Mouse (Mus musculus) layer of hippocampus, adult 9-10 months (tissue): ENCODE results near the gene Mrpl24.

ENCODE experiments used
- DNase-seq: peaks from one replicate; pipeline ENCODE4 v3.0.0; 2022; ENCODE audit warnings: low spot score

Gene Mrpl24

DNA sequence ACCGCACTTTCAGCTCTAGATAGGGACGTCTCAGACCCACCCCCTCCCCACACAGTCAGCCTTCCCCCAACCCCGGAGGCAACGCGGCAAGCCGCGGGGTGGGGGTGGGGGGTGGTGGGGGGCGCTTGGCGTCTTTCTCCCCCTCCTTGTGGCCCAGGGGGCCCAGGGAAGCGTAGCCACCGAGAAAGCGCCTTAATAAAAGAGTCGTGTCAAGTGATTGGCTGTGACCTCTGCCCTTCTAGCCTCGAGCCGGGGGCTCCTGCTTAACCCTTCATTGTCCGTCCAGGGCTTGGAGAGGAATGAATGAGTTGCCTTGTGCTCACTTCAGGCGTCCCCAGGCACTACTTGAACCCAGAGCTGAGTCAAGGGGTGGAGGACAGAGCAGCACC is 28.5 kb downstream of the Mrpl24 start:
- DNase-seq: no peak

DNA sequence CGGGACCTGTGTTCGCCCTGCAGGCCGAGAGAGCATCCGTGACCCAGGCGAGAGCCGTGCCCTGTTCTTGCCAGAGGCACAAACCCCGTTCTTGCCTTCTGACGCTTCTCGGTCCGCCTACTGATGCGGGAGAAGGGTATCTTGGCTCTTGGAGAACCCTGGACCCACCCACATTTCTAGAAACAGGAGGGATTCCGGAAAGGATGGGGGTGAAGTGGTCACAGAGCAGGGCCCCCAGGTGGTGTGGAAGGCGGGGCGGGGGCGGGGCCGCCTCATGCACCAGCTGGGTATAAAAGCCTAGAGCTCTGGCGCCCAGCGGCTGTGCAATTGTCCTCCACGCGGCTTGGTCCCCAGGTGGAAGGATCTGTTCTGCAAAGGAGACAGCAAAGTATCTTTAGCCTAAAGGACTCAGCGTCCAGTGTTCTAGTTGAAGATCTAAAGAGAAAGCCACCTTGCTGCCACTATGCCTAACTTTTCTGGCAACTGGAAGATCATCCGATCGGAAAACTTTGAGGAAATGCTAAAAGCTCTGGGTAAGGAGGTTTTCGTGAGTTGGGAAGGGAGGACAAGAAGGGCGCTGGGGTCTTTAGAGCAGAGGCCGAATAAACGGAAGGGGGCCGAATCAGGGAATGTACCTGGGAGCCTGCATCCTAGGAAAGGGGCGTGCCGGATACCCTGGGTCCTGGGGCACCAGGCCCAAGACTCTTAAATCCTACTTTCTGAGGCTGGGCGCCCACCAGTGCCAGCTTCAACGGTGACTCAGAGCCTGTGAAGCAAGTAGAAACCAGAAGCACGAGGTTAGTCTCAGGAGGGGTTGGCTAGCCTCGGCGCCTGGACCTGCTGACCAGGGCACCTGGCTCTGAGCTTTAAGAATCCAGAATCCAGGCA is 29.3 kb downstream of the Mrpl24 start, which contains the start of gene Crabp2:
Crabp2 (plus strand) TSS at position 289 of the 888 bp plus-strand sequence.
- no peak for DNase-seq

DNA sequence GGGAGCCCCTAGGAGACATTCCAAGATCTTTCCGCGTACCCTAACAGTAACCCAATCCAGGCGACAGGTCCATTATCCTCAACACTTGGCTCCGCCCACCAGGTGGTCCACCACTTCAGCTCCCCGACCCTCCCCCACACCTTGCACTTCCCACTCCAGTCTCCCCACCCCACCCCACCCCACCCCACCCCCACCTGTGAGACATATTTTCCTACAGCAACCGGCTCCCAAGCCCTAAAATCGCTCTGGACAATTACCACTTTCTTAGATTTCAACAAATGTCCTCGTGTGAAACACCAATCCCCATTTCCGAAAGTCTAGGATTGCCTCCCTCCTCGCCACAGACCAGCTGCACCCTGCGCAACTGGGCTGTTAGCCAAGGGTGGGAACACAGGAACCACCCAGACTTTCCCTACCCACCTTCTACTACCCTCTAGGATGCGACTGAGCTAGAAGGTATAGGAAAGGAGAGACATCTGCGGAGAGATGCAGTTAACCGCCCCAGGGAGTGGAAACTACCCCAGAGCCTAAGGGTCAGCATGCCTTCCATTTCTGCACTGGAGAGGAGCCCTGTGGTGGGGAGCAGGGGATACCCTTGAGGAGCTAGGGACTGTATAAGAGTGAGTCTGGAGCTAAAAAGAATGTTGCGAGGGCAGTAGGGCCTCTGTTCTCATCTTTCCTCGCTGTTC is 30.1 kb downstream of the Mrpl24 start:
- no peak for DNase-seq

DNA sequence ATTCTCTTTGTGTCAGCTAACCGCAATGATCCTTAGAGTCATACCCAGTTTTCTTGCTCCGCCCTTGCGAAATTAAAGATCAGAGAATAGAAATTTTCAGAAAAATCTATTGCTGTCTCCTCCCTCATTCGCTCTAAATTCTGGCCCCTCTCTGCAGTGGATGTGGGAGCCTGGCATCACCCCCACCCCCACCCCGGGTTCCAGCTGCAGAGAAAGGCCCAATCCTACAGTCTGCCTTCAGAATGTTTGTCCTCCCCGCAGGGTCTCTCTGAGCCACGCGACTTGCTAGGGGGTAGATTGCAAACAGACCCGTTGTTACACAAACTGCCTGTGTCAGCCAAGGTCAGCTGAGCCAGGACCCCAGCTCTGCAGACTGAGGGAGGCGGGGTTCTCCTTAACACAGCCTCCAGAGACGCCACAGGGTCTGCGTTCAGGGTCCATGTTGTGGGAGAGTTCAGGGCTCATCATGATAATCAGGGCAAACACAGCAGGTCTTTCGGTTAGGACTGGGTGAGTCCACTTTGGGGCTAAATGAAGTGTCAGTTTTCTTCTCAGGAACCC is 30.7 kb downstream of the Mrpl24 start:
- no peak for DNase-seq

DNA sequence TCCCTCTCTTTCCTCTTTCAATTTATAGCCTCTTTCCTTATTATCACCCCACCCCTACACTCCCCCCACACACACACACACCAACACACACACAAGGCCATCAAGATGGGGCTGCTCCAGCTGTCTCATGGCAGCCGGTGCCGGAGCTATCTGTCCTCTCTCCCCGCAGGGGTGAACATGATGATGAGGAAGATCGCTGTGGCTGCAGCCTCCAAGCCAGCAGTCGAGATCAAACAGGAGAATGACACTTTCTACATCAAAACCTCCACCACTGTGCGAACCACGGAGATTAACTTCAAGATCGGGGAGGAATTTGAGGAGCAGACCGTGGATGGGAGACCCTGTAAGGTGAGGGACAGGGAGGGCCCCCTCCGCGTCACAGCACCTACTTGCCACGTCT is 32.6 kb downstream of the Mrpl24 start:
- DNase-seq: no peak

DNA sequence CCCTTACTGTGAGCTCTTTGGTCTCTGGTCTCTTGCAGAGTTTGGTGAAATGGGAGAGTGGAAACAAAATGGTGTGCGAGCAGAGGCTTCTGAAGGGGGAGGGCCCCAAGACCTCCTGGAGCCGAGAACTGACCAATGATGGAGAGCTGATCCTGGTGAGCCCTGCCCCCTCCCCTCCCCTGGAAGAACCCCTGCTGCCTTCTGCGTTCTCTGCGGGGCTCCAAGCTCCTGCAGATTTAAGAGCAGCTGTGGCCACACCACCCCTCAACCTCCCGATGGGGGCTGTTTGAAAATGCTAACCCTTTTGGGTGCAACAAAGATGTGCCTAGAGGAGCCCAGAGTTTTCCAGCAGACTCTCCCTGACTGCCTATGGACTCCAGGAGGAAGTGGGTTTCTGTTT is 33.1 kb downstream of the Mrpl24 start:
- no peak for DNase-seq

DNA sequence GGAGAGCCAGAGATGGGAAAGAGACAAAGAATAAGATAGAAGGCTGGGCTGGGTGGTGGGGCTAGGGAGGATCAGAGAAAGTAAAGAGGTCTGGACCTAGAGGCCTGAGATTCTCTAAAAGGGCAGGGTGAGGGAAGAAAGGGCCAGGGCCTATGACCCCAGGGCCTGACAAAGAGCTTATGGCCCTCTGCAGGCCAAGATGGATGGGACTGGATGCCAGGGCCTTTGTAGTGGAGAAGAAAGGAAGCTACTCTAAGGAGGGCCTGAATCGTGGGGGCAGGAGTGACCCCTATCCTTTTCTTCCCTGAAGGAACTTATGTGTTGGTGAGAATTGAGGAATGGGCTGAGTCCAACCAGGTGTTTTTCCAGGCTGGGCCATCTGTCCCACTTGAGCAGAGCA is 38.8 kb downstream of the Mrpl24 start:
- DNase-seq: no peak

DNA sequence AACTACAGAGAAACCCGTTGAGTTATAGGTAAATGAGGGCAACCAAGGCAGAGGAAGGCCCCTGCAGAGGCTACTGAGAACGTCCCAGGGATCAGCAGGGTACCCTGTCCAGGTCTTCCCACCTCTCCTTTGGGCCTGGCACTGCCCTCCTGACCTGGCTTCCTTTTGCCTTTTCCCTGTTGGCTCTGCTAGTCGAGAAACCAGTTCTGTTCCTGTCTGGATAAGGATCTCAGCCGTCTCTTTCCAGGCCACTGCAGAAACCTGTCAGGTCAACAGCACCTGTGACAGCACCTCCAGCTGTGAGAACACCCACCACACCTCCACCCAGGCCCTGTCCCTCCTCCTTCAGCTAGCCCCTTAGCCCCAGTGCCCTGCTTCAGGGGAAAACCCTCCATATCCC is 39.2 kb downstream of the Mrpl24 start:
- no peak for DNase-seq

DNA sequence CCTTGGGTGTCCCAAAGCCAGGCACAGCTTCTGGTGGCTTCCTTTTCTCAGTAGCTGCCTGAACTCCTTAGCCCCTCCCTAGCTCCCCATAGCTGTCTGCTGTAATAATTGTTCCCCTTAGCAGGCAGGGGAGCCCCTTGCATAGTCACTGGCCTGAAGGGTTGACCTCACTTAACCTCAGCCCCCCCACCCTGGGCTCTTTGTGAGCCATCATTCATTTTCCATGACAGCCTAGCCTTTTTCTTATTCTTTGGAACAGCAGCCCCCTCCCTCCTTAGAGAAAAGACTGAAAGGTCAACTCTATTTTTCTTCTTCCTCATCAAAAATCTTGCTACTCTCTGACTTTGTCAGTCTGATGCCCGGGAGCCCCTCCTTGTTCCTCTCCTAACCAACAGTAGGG is 39.7 kb downstream of the Mrpl24 start:
- DNase-seq: no peak

DNA sequence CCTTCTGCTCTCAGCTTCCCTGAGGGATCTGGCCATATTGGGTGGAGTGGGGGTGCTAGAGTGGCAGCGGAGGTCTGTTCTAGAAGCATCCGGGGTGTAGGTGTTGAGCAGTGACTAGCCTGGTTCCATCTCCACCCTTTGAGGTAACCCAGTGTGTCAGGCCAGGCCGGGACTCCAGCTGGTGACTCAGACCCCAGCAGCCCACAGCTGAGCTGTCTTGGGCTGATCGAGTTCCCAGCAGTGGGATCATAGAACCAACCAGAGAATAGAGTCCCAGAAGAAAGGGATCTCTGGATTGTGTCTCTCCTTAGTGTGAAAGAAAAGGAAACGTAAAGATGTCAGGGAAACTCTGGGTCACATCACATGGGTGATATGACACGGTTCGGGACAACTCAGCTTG is 40.1 kb downstream of the Mrpl24 start:
- no peak for DNase-seq

DNA sequence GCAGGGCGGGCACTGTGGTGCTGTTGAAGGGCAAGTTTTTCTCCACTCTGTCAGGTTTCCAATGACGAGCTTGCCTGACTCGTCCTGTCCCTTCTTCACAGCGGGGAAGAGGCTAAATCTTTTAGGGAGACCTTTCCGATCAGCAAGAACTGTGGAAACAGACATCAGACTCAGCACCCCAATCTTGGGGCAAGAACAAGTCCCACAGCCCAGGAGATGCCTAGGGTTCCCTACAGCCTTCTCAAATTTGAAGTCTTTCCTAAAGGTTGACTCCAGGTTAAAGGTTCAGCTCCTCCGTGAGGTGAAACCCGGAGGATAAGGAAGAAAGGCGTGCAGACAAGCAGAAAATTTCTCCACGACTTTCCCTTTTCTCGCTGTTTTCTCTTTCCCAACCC is 40.9 kb downstream of the Mrpl24 start:
- DNase-seq: no peak

DNA sequence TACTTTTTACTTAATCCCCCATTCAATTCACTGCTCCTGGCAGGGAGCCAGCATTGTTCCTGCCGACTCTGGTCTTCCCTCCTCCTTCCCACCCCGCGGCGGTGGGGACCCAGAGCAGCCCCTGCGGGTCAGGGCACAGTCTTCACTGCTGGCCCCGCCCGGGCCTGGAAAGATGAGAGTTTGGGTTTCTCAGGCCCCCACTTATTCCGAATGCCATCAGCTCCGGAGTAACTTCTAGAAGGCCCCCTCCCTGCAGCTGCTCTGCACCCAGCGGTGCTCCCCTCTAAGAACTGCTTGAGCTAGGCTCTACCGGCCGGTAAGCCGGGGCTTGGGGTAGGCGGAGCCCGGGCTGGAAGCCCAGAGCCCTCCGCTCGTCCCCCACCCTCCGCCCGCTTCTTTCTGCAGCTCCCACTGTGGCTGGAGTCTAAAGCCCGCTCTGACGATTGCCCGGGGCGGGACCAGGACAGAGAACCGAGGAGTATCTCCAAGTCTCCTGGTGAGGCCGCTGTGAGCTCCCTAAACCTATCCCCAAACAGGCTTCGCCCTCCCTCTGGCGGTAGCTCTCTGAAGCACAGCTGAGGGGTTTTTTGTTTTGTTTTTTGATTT is 41.4 kb downstream of the Mrpl24 start:
- peak; percentile 54 for DNase-seq

DNA sequence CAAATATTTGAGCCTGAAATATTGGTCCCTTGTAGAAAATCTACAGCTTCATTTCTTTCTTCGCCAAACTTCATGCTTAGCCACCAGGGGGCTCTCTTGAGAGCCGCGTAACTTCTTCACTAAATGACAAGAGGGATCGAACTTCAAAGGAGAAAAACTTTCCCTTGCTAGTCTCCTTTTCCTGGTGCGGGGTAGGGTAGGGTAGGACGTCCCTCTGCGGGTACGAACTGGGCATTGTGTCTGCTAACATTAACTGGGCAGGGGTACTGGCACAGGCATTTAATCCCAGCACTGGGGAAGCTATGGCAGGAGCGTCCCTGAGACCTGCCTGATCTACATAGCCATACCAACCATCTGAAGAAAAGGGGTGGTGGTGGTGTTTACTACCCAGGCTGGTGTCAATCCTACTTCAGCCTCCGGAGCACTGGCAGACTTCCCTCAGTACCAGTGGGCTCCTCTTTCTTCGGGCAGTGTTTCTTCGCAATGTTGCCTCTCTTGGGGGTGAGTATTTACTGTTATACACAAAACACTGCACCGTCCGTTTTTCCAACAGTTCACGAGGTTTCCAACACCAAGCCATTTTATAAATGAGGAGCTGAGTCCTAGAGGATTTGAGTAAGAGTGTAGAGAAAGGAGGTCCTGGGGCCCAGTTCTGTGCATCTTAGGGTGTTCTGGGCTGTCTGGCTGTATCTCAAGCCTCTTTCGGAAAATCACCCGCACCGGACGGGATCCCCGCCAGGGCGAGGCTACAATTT is 51.1 kb downstream of the Mrpl24 start:
- peak; percentile 45 for DNase-seq

DNA sequence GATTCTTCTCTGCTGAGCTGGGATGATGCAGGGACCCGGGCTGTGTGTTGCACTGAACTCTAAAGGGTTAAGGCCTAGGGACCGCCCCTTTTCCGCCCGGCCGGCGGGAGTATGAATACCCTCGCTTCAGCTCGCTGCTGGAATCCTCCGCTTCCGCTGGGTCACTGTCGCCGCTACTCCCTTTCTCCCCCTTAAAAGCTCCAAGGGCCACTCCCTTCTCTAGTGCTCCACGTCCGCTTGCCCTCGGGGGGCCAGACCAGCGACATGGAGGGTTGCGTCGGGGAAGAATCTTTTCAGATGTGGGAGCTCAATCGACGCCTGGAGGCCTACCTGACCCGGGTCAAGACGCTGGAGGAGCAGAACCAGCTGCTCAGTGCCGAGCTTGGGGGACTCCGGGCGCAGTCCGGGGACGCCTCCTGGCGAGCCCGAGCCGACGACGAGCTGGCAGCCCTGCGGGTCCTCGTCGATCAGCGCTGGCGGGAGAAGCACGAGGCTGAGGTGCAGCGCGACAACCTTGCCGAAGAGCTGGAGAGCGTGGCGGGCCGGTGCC is 51.7 kb downstream of the Mrpl24 start, which contains the start of gene Nes:
Nes (plus strand) TSS at position 140 of the 550 bp plus-strand sequence.
- no peak for DNase-seq

DNA sequence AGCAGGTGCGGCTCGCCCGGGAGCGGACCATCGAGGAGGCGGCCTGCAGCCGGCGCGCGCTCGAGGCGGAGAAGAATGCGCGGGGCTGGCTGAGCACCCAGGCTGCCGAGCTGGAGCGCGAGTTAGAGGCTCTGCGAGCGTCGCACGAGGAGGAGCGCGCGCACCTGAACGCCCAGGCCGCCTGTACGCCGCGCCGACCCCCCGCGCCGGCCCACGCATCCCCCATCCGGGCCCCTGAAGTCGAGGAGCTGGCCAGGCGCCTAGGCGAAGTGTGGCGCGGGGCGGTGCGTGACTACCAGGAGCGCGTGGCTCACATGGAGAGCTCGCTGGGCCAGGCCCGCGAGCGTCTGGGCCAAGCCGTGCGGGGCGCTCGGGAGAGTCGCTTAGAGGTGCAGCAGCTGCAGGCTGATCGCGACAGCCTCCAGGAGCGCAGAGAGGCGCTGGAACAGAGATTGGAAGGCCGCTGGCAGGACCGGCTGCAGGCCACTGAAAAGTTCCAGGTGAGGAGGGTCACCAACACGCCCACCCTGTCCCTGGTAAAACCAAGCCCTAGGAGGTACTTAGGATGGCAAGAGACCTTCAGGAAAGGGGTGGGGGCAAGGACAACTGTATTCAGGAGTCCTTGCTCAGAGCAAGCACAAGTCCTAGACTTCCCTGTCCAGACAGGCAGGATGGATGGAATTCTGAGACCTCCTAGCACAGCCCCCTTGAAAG is 52.3 kb downstream of the Mrpl24 start:
- DNase-seq: no peak

DNA sequence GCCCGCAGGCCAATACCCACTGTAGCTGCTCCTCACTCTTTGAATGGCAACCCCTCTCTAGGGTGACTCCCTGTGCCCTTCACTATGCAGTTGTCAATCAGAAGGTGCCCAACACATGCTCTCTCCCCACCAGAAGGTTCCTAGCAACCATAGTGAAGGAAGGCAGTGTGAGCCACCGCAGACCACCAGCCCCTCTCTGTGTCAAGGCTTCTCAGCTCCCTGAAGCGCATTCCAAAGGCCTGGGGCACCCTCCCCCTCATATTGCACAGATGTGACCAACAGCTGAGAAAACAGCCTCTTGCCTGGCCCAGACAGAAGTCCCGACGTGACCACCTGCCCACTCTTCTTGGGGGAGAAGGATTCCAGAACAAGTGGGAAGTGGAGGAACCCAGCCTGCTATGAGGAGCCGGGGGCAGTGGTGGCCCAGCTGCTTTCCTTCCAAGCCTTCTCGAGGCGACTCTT is 52.9 kb downstream of the Mrpl24 start:
- no peak for DNase-seq

DNA sequence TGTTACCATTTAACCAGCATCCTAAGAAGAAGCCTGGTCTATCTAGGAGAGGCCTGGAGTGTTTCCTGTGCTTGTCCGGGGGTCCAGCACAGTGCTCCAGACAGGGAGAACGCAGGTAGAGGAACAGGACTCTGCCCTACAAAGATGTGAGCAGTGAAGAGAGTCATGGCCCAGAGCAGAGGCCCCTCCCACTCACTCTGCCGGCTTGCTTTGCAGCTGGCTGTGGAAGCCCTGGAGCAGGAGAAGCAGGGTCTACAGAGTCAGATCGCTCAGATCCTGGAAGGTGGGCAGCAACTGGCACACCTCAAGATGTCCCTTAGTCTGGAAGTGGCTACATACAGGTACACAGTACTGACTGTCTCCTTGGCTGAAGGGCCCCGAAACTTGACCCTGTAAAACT is 53.5 kb downstream of the Mrpl24 start:
- DNase-seq: no peak
